Mouse (Mus musculus): ENCODE data around the gene Gm6205. TPM values are rescaled to one million over a fixed set of nuclear protein-coding genes. Genes with fewer than 3 reads are reported as not detected.
"Not testable (repeated sequence)": the region's sequence is repeated elsewhere in the genome, so short reads cannot be mapped to it uniquely, and the experiment has no call there.

Gene Gm6205
- polyA plus RNA-seq (2016; fragmentation: Nextera tagmentation; extraction: Ambion mirVana), result not detected in 2 replicates

DNA sequence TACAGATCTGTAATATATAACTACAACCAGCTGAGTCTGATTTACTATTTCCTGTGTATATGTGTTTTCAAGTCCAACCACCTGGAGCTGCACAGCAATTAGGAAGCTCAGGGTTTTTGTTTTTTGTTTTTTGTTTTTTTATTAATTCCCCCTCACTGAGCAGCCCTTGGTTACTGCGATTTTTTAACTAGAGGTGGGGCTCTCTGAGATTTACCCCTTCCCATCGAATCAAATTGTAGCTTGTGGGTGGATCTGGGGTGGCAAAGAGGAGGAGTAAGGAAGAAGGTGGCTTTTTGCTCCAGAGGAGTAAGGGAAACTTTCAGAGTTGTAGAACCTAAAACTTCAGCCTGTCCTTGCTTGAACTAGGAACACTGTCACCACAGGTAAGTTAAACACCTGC is at the start of gene Gm6205:
TSS of gene Gm6205 (plus strand) at position 301 of the 400 bp plus-strand sequence.
- H3K27ac ChIP-seq (replicated peaks); H3K4me3 ChIP-seq; DNase-seq (ENCODE audit: low spot score); H3K4me1 ChIP-seq; H3K27me3 ChIP-seq (replicated peaks; ENCODE audit: low read depth, poor library complexity, severe bottlenecking); H3K36me3 ChIP-seq (replicated peaks); H3K9me3 ChIP-seq: not testable (repeated sequence)
- no CpG with 5 or more reads among the region's 2 CpGs for WGBS

DNA sequence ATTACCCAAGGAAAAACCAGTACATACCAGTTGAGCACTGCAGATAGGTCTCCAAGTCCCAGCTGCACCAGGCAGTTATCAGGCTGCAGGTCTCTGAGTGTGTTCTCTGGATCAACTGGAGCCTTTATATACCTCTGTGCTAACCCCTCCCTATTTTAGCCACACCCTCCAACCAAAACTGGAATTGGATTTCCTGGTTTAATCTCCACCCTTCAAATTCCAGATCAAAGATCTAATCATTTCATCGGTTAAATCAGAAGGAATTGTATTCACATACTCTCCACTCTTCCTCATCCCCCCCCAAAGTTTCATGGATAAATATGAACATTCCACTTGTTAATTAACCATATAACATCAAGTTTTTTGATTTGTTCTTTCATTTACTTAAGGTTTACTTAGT is 31.9 kb upstream of the Gm6205 start, which contains the start of gene Gm3147:
TSS of gene Gm3147 (minus strand) at position 101 of the 400 bp plus-strand sequence.
- not testable (repeated sequence) for DNase-seq (ENCODE audit: low spot score); H3K27me3 ChIP-seq (replicated peaks; ENCODE audit: low read depth, poor library complexity, severe bottlenecking); H3K9me3 ChIP-seq

DNA sequence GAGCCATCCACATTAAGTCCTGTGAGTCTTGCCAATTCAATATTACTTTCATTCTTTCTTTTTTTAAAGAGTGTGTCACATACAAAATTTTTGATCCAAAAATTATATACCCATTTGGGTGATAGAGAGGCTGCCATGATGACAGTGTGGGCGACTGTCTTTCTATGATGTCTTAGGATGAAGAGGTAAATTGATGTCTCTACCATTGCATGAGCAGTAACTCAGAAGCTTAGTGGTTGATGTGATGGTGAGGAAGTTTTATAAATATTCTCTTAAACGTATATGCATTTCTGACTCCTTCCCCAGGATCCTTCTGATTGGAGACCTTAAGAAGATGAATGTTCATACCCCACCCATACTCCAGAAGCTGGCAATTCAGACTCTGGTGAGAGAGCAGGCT is 24.5 kb upstream of the Gm6205 start, which contains the start of gene Gm6509:
TSS of gene Gm6509 (plus strand) at position 301 of the 400 bp plus-strand sequence.
- not testable (repeated sequence) for H3K4me3 ChIP-seq; H3K36me3 ChIP-seq (replicated peaks); H3K27me3 ChIP-seq (replicated peaks; ENCODE audit: low read depth, poor library complexity, severe bottlenecking); H3K27ac ChIP-seq (replicated peaks); H3K9me3 ChIP-seq; H3K4me1 ChIP-seq; DNase-seq (ENCODE audit: low spot score)
- 71% methylated on average over 1 of the region's 2 CpGs for WGBS

More for the DNA sequence above, 31.9 kb upstream of the Gm6205 start, which contains the start of gene Gm3147:
- not testable (repeated sequence) for H3K36me3 ChIP-seq (replicated peaks); H3K27ac ChIP-seq (replicated peaks); H3K4me1 ChIP-seq; H3K4me3 ChIP-seq
- WGBS, result no CpG with 5 or more reads among the region's 1 CpGs

Other genes starting within 250 kb of the Gm6205 start
- not detected in 2 replicates for gene Gm7682, start 202.6 kb upstream of the Gm6205 start, polyA plus RNA-seq (2016; fragmentation: Nextera tagmentation; extraction: Ambion mirVana)
- gene Gm3139, start 122.1 kb upstream of the Gm6205 start, polyA plus RNA-seq (2016; fragmentation: Nextera tagmentation; extraction: Ambion mirVana), result not detected in 2 replicates
- gene Gm3147, start 32.0 kb upstream of the Gm6205 start, polyA plus RNA-seq (2016; fragmentation: Nextera tagmentation; extraction: Ambion mirVana), result not detected in 2 replicates
- not detected in 2 replicates for gene Gm6509, start 24.4 kb upstream of the Gm6205 start, polyA plus RNA-seq (2016; fragmentation: Nextera tagmentation; extraction: Ambion mirVana)
- not detected in 2 replicates for gene Gm3183, start 217.1 kb downstream of the Gm6205 start, polyA plus RNA-seq (2016; fragmentation: Nextera tagmentation; extraction: Ambion mirVana)

All from embryonic facial prominence, embryonic 10.5 days (tissue).